In genomic region chr6:22070603-22071322, GRCm38 (mm10) we compare ENCODE assay signal across 10 mouse cellular contexts.
DNase-seq lines count a peak whose midpoint lies in the region; ATAC-seq and TF ChIP-seq lines count a peak whose summit lies in the region.
"Had no signal": no experiment of that assay in that cellular context is flagged by ENCODE, and none has a peak within 500 bp of the region (broad histone marks: within the 10 kb centered on the region; RNA-seq: fewer than 3 reads in every experiment).

No protein-coding gene starts in this region.

- peak; percentile 55; the same call in 1 of the 2 replicates for ATAC-seq in forebrain, embryonic 13.5 days
- no peak for ATAC-seq in forebrain, embryonic 12.5 days (ENCODE audit: low FRiP score)
- ATAC-seq in common myeloid progenitor, adult 5-6 weeks (replicated peaks; ENCODE audit: low read depth, poor library complexity, severe bottlenecking), result 0 out of 2 replicates have a peak, but pooled peaks have one; percentile 11
- ATAC-seq in intestine, postnatal 0 days, result no peak

- H3K36me3 ChIP-seq in forebrain, embryonic 13.5 days (ENCODE audit: poor library complexity, severe bottlenecking), result no peaks in the 10 kb centered on the region
- no peaks in the 10 kb centered on the region for H3K36me3 ChIP-seq in forebrain, embryonic 12.5 days (replicated peaks)
- no peaks in the 10 kb centered on the region for H3K36me3 ChIP-seq in intestine, postnatal 0 days (ENCODE audit: control insufficient read depth, insufficient read depth)

- H3K9me3 ChIP-seq in forebrain, embryonic 13.5 days (replicated peaks), result no peaks in the 10 kb centered on the region
- H3K9me3 ChIP-seq in forebrain, embryonic 12.5 days, result no peaks in the 10 kb centered on the region
- no peaks in the 10 kb centered on the region for H3K9me3 ChIP-seq in intestine, postnatal 0 days (ENCODE audit: control insufficient read depth)

- H3K27me3 ChIP-seq in forebrain, embryonic 13.5 days, result no peaks in the 10 kb centered on the region
- H3K27me3 ChIP-seq in forebrain, embryonic 12.5 days, result no peaks in the 10 kb centered on the region
- H3K27me3 ChIP-seq in intestine, postnatal 0 days (replicated peaks; ENCODE audit: control insufficient read depth, insufficient read depth, low read length), result no peaks in the 10 kb centered on the region

- H3K4me1 ChIP-seq in forebrain, embryonic 13.5 days, result no peaks in the 10 kb centered on the region
- H3K4me1 ChIP-seq in forebrain, embryonic 12.5 days, result no peaks in the 10 kb centered on the region
- H3K4me1 ChIP-seq in intestine, postnatal 0 days (replicated peaks; ENCODE audit: control insufficient read depth, insufficient read depth, low read length), result no peaks in the 10 kb centered on the region

- H3K9ac ChIP-seq in forebrain, embryonic 13.5 days, result no peak overlapping the region
- H3K9ac ChIP-seq in forebrain, embryonic 12.5 days, result no peak overlapping the region
- H3K9ac ChIP-seq in intestine, postnatal 0 days (ENCODE audit: low read depth, low read length), result no peak overlapping the region

- H3K4me3 ChIP-seq in forebrain, embryonic 13.5 days, result no peak overlapping the region
- H3K4me3 ChIP-seq in forebrain, embryonic 12.5 days (replicated peaks), result no peak overlapping the region
- peak overlapping the region; percentile 47 for H3K4me3 ChIP-seq in layer of hippocampus, adult 2 months
- H3K4me3 ChIP-seq in intestine, postnatal 0 days (ENCODE audit: low read depth, low read length), result 0 out of 2 replicates have a peak overlapping the region, but pooled peaks have one; percentile 6

- peak in 1 of 2 experiments; percentile 0 for DNase-seq in layer of hippocampus, adult 2 months (ENCODE audit: low spot score in 2 of 2)
- DNase-seq in layer of hippocampus, adult 9-10 months (ENCODE audit: low spot score), result no peak
- no peak for DNase-seq in embryo, embryonic 9.5 days (ENCODE audit: extremely low spot score)
- no peak for DNase-seq in spleen, postnatal 4 days (ENCODE audit: low spot score in 2 of 2)
- DNase-seq: cerebellum, postnatal 25 days had no signal

- no peak for TF ChIP-seq CTCF in layer of hippocampus, adult 2 months (conservative IDR thresholded peaks at IDR 0.05)
- TF ChIP-seq CTCF in intestine, postnatal 0 days (IDR thresholded peaks at IDR 0.05; ENCODE audit: low read depth), result no peak

- 0 out of 2 replicates have a peak overlapping the region, but pooled peaks have one; percentile 14 for H3K4me2 ChIP-seq in forebrain, embryonic 13.5 days
- no peak overlapping the region for H3K4me2 ChIP-seq in forebrain, embryonic 12.5 days
- H3K4me2 ChIP-seq in intestine, postnatal 0 days (replicated peaks; ENCODE audit: low read depth), result peak overlapping the region; percentile 14

- 83% methylated on average over 15 of the region's 15 CpGs for WGBS in forebrain, embryonic 13.5 days
- 85% methylated on average over 15 of the region's 15 CpGs for WGBS in forebrain, embryonic 12.5 days
- WGBS in intestine, postnatal 0 days, result 71% methylated on average over 15 of the region's 15 CpGs

- no peak overlapping the region for H3K27ac ChIP-seq in forebrain, embryonic 13.5 days
- H3K27ac ChIP-seq in forebrain, embryonic 12.5 days, result no peak overlapping the region
- H3K27ac ChIP-seq in layer of hippocampus, adult 2 months, result peak overlapping the region; percentile 81
- H3K27ac ChIP-seq in intestine, postnatal 0 days (ENCODE audit: low read depth, low read length), result no peak overlapping the region
- H3K27ac ChIP-seq: macrophage had no signal

Comparison
In these comparisons a context has a peak if more than half of its experiments do, and no peak if none do; other contexts are left out.
1. ATAC-seq: peak in forebrain, embryonic 13.5 days (single experiment) and common myeloid progenitor, adult 5-6 weeks (single experiment); none in forebrain, embryonic 12.5 days (single experiment) and intestine, postnatal 0 days (single experiment).
2. H3K4me3 ChIP-seq: peak in layer of hippocampus, adult 2 months (single experiment) and intestine, postnatal 0 days (single experiment); none in forebrain, embryonic 13.5 days (single experiment) and forebrain, embryonic 12.5 days (single experiment).